Mouse (Mus musculus) adrenal gland (tissue): ENCODE results near the gene Gm10775.

Experiments used
- intact Hi-C: fragments of 180-260 bp; cut with DNase I; formaldehyde crosslinking; loops from one replicate; pipeline ENCODE4 v1.15.1; 2025
- long read RNA-seq, 2 experiments: library from polyadenylated mRNA; unstranded; transcript quantifications; one replicate each; pipeline ENCODE4 v2.0.0; 2020; ENCODE audit warnings: borderline replicate concordance in 1 of 2; ENCODE audit not compliant: insufficient replicate concordance in 1 of 2

The Gm10775 gene
- long read RNA-seq, experiment 1, result 0 reads
- long read RNA-seq, experiment 2, result 0 reads

DNA sequence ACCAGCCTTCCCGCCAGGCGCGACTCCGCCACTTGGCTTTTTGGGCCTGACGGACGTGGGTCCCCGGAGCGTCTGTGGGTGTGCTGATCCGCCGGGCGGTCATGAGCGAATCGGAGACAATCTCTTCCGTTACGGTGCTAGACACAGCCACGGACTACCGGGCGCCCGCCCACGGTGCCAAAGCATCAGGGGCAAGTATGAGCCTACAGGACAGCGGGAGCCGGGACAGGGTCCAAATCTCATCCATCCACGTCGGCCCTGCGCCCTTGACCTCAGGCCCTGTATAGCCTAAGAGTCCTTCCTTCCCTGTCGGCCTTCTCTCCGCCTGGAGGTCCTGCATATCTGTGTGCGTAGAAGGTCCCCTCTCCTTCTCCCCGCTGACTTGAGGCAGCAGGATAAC, at the start of gene Gm10775:
Gene Gm10775, plus strand, starts transcription at position 301 of the 400 bp plus-strand sequence.
- intact Hi-C loops, result no loop called here

DNA sequence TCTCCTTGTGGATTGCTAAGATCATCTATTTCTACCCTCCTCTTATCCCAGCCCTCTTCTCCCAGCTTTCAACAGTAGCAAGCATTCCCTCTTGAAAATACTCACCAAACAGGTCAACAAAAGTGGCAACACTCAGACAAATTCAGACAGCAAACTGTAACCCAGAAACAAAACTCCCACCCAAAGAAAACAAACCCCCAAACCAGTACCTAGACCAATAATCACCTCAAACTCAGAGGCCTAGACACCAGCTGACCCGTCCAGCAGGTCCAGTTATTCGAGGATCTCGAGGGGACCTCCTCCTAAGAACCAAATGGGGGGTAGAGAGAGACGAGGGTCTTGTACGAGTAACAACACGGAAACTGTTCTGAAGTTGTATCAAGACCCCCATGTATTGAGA, 33.4 kb upstream of the Gm10775 start:
- intact Hi-C loops, result no loop called here

- intact Hi-C loops, result no loop called here
These were observed 32.7 kb upstream of the Gm10775 start for GRCm38 (mm10) chr13:65226657-65227056.

DNA sequence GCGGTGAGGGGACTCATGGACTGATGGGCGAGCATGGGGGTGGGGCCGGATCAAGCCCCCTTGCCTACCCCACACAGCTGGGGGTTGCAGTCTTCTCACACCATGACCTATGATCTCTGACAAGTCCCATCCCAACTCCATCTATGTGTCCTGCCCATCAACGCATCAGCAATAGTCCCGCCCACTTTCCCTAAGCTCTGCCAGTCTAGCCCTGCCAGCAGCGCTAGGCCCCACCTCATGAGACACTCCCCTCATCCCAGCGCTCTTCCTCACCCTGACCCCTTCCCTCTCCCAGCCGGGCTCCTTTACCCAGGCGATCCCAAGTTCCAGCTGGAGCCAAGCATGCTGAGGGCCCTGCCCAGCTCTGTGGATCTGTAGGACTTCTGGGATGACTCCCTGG, 22.1 kb upstream of the Gm10775 start:
- intact Hi-C loops, result no loop called here

GRCm38 (mm10) chr13:65240509-65241098, 18.7 kb upstream of the Gm10775 start:
- intact Hi-C loops, result no loop called here

DNA sequence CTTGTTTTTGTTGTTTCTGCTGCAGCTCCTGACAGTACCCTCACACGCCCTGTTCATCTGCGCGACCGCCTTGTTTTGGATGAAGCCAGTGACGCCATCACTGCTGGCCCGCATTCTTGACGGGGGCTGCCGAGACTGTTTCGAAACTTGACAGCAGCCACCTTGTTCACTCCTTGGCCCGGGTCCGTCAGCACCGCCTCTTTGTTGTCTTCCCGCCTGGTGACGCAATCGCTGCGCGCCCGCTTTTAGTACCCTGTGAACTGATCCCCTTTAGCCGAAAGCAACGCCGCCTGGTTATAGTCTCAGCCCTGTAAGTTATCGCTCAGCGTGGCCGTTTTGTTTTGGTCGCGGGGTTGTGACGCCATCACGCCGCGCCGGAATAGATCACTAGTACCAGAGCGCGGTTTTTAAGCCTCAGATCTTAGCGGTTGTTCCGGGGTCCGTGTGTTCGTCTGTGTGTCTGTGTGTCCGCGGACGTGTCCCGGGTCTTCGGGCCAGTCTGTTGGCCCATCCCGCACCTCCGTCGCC, 18.2 kb upstream of the Gm10775 start:
- intact Hi-C loops, result no loop called here

DNA sequence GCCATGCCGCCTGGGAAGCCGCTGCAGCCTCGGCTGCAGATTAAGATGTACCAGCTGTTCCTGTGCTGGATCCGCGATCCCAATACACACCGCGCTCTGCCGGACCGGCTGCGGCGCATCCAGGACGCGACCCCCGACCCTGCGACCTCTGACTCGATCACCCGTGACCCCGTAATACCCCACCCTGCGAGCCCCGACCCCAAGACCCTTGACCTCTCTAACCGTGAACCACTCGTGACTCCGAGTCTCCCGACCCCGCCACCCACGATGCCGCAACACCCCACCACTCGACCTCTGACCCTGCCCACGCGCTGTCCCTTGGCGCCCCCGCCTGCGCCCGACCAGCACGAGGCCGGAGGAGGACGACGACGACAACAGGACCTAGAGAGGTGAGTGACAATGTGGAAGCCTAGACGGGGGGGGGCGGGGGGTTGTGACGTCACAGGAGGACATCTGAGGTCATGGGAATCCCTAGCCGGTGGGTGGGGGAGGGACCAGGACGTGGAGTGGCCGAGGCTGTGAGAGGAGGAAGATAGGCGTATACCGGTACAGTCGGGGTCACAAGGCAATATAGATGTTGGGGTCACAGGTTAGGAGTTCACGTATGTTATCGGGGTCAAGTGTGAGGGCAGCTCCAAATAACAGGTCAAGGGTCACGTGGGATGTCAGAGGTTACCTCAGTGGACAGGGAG, 17.6 kb upstream of the Gm10775 start:
- intact Hi-C loops, result loop anchor here (2.0 kb wide), 1 partner anchor 39 kb away; no protein-coding TSS in a partner anchor

DNA sequence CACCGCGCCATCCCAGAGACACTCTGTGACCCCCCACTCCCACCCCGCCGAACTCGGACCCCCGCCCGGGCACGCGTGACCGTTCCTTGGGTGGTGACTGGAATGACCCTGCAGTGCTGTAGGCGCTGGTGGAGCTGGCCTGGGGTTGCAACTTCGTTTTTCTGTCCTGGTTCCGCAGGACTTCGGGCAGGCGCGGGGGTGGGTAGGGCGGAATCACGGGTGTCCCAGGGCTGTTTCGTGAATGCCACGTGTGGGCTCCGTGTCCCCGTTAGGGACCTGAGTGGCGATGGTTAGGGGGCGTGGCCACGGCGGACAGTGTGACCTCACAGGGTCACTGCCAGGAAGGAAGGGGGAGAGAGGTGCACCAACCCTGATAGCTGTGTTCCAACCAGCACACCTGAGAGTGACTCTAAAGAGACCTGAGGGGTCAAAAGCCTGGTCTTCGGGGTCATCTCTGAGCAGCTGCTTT, 17.0 kb upstream of the Gm10775 start:
- intact Hi-C loops, result loop anchor here (2.0 kb wide), 1 partner anchor 38 kb away; no protein-coding TSS in a partner anchor

GRCm38 (mm10) chr13:65243273-65243672, 16.1 kb upstream of the Gm10775 start:
- intact Hi-C loops, result loop anchor here (2.0 kb wide), 1 partner anchor 38 kb away; no protein-coding TSS in a partner anchor

- intact Hi-C loops, result no loop called here
These were observed 974 bp upstream of the Gm10775 start for GRCm38 (mm10) chr13:65258175-65258954.

DNA sequence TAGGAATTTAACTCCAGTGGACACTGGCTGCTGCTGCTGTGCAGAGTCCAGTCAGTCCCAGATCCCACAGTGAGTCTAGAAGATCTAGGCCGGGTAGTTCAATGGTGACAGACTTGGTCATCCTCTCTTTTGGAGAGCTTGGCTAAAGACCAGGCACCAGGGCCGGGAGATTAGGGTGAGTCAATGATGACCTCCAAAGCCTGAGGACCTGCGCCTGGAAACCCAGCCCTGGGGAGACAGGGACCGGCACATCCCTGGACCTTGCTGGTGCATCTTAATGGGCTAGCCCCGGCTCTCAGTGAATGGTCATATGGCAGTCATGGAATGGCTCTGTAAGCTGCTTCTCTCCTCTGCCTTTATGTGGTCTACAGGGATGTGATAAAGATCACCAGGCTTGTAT, 2.7 kb downstream of the Gm10775 start:
- intact Hi-C loops, result no loop called here

DNA sequence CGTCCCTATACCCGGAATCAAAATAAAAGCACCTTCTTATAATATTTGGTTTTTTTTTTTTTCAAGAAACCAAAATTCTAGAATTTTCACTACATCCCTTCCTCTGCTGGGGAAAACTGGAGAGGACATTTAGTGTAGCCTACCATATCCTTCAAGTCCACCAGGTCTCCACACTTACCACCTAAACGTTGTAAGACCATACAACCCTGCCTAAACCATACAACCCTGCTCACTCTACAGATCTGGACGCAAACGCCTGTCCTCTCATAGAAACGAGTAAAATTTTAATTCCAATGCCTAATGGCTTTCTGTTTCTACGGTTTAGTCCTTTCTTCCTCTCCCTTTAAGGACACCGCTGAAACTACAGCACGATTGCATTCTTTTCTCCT, 18.6 kb downstream of the Gm10775 start:
- intact Hi-C loops, result no loop called here

GRCm38 (mm10) chr13:65278383-65279341, 19.3 kb downstream of the Gm10775 start, which contains the start of gene Zfp369:
Zfp369 (plus strand) TSS chr13:65278814.
- intact Hi-C loops, result no loop called here

- intact Hi-C loops, result no loop called here
These were observed 27.4 kb downstream of the Gm10775 start for GRCm38 (mm10) chr13:65286771-65287170.

GRCm38 (mm10) chr13:65296354-65296753, 37.0 kb downstream of the Gm10775 start:
- intact Hi-C loops, result no loop called here
